Mouse (Mus musculus): Measurements from ENCODE around the gene Hcrtr2. TPM values are rescaled to one million over a fixed set of nuclear protein-coding genes. Genes with fewer than 3 reads are reported as not detected.

Hcrtr2 gene
- polyA plus RNA-seq, 2 experiments: 0.24 to 0.32 TPM

DNA sequence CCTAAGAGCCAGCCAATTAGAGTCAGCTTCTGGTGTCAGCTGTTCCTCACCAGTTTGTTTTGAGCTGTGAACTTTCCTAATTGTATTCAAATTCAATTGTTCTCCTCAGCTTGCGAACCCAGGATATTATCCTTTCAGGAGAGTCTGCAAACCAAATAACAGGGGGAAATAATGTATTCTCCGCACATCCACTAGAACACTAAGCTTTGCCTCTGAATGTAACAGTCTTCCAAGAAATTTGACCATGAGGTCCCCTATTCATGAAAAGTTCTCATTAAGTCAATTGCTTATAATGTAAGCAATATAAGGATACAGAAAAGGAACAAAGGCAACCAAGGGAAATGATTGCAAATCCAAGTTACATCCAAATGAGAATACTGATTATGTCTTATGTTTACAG is 110.1 kb downstream of the Hcrtr2 start, which contains the start of gene Gfral:
Gfral (minus strand) TSS at position 101 of the 400 bp plus-strand sequence.
- H3K4me3 ChIP-seq (replicated peaks; ENCODE audit: low read length): no peak within 1 kb of the TSS
- no peak within 1 kb of the TSS for H3K9ac ChIP-seq (ENCODE audit: low read depth, low read length, severe bottlenecking)
- ATAC-seq (ENCODE audit: low FRiP score, low read depth) (no peak), DNase-seq (ENCODE audit: low spot score) (no peak)
- no peaks in the 10 kb centered on the region for H3K36me3 ChIP-seq (ENCODE audit: control insufficient read depth, insufficient read depth, low read length)
- no peaks in the 10 kb centered on the region for H3K27me3 ChIP-seq (ENCODE audit: control insufficient read depth, insufficient read depth, low read length)
- WGBS: 95% methylated on average over 2 of the region's 2 CpGs
- H3K4me1 ChIP-seq (ENCODE audit: control insufficient read depth, insufficient read depth, low read length): no peaks in the 10 kb centered on the region
- H3K9me3 ChIP-seq (ENCODE audit: control insufficient read depth, low read length): no peaks in the 10 kb centered on the region
- TF ChIP-seq POLR2A (IDR thresholded peaks at IDR 0.05; ENCODE audit: borderline replicate concordance, extremely low read depth, insufficient read depth, insufficient read length): no peak
- H3K27ac ChIP-seq (replicated peaks; ENCODE audit: low read depth, low read length): no peak within 1 kb of the TSS
- H3K4me2 ChIP-seq (replicated peaks; ENCODE audit: low read depth, low read length, severe bottlenecking): no peak within 1 kb of the TSS

DNA sequence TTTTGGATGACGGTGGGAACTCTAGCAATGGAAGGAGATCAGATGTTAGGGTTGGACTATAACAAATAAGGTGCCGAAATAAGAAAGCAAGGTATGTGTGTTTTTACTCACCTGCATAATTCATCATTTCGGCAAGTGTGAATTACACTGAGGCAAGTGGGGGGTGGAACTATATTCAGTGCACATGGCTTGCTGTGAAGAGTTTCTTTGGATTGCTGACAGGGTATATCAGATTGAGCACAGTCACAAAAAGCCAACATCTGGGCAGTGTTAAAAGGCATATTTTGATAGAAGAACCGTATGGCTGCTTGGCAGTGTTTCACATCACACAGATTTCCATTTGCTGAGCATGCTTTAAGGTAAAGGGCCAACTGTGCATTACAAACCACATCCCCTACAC is 126.7 kb downstream of the Hcrtr2 start:
- ATAC-seq (ENCODE audit: low FRiP score, low read depth) (no peak), DNase-seq (ENCODE audit: low spot score) (peak; percentile 53)
- no peaks in the 10 kb centered on the region for H3K9me3 ChIP-seq (ENCODE audit: control insufficient read depth, low read length)
- H3K27me3 ChIP-seq (ENCODE audit: control insufficient read depth, insufficient read depth, low read length): no peaks in the 10 kb centered on the region
- H3K4me1 ChIP-seq (ENCODE audit: control insufficient read depth, insufficient read depth, low read length): no peaks in the 10 kb centered on the region
- no peak for TF ChIP-seq POLR2A (IDR thresholded peaks at IDR 0.05; ENCODE audit: borderline replicate concordance, extremely low read depth, insufficient read depth, insufficient read length)
- no peak overlapping the region for H3K9ac ChIP-seq (ENCODE audit: low read depth, low read length, severe bottlenecking)
- no peaks in the 10 kb centered on the region for H3K36me3 ChIP-seq (ENCODE audit: control insufficient read depth, insufficient read depth, low read length)
- WGBS: 56% methylated on average over 4 of the region's 4 CpGs
- no peak overlapping the region for H3K4me2 ChIP-seq (replicated peaks; ENCODE audit: low read depth, low read length, severe bottlenecking)
- no peak overlapping the region for H3K4me3 ChIP-seq (replicated peaks; ENCODE audit: low read length)
- H3K27ac ChIP-seq (replicated peaks; ENCODE audit: low read depth, low read length): no peak overlapping the region

GRCm38 (mm10) chr9:76179221-76179620 is 144.4 kb downstream of the Hcrtr2 start:
- H3K27me3 ChIP-seq (ENCODE audit: control insufficient read depth, insufficient read depth, low read length): no peaks in the 10 kb centered on the region
- no peaks in the 10 kb centered on the region for H3K36me3 ChIP-seq (ENCODE audit: control insufficient read depth, insufficient read depth, low read length)
- DNase-seq (ENCODE audit: low spot score): peak; percentile 58
- no peak overlapping the region for H3K4me2 ChIP-seq (replicated peaks; ENCODE audit: low read depth, low read length, severe bottlenecking)
- H3K27ac ChIP-seq (replicated peaks; ENCODE audit: low read depth, low read length): no peak overlapping the region
- TF ChIP-seq POLR2A (IDR thresholded peaks at IDR 0.05; ENCODE audit: borderline replicate concordance, extremely low read depth, insufficient read depth, insufficient read length): no peak
- ATAC-seq (ENCODE audit: low FRiP score, low read depth): 0 out of 2 replicates have a peak, but pooled peaks have one; percentile 26
- no peak overlapping the region for H3K4me3 ChIP-seq (replicated peaks; ENCODE audit: low read length)
- no peak overlapping the region for H3K9ac ChIP-seq (ENCODE audit: low read depth, low read length, severe bottlenecking)
- no peaks in the 10 kb centered on the region for H3K4me1 ChIP-seq (ENCODE audit: control insufficient read depth, insufficient read depth, low read length)
- no peaks in the 10 kb centered on the region for H3K9me3 ChIP-seq (ENCODE audit: control insufficient read depth, low read length)

Other genes with a start within 250 kb of the Hcrtr2 start
- gene Gfral, start 110.2 kb downstream of the Hcrtr2 start, polyA plus RNA-seq (2012; rRNA removed): not detected in 2 replicates
- gene Gfral, start 110.2 kb downstream of the Hcrtr2 start, polyA plus RNA-seq (2014; fragmentation: Nextera tagmentation; extraction: Ambion mirVana): not detected in 2 replicates
- gene Fam83b, start 243.3 kb upstream of the Hcrtr2 start, polyA plus RNA-seq (2012; rRNA removed): 1.3 and 2.0 TPM in 2 replicates
- 7.7 and 8.6 TPM in 2 replicates for gene Fam83b, start 243.3 kb upstream of the Hcrtr2 start, polyA plus RNA-seq (2014; fragmentation: Nextera tagmentation; extraction: Ambion mirVana)